Mouse (Mus musculus) spleen, postnatal 36 days (tissue): ENCODE data around the gene Ankrd36.
"Not testable (repeated sequence)": the region's sequence is repeated elsewhere in the genome, so short reads cannot be mapped to it uniquely, and the experiment has no call there.

Experiments
- DNase-seq, 2 experiments: peaks; one replicate each; pipeline ENCODE4 v3.0.0; 2022; ENCODE audit warnings: low spot score in 2 of 2, mixed read lengths in 1 of 2

Gene Ankrd36

GRCm38 (mm10) chr11:5569474-5569873, at the start of gene Ankrd36:
Gene Ankrd36, plus strand, starts transcription at chr11:5569684.
- DNase-seq: no peak

GRCm38 (mm10) chr11:5520412-5521265, 48.8 kb upstream of the Ankrd36 start, which contains the start of gene Xbp1:
Gene Xbp1, plus strand, starts transcription at chr11:5520659.
- peak; percentile 95 to 97 for DNase-seq

- DNase-seq: peak; percentile 28 to 35
Measured at GRCm38 (mm10) chr11:5521266-5521515, 48.3 kb upstream of the Ankrd36 start.

DNA sequence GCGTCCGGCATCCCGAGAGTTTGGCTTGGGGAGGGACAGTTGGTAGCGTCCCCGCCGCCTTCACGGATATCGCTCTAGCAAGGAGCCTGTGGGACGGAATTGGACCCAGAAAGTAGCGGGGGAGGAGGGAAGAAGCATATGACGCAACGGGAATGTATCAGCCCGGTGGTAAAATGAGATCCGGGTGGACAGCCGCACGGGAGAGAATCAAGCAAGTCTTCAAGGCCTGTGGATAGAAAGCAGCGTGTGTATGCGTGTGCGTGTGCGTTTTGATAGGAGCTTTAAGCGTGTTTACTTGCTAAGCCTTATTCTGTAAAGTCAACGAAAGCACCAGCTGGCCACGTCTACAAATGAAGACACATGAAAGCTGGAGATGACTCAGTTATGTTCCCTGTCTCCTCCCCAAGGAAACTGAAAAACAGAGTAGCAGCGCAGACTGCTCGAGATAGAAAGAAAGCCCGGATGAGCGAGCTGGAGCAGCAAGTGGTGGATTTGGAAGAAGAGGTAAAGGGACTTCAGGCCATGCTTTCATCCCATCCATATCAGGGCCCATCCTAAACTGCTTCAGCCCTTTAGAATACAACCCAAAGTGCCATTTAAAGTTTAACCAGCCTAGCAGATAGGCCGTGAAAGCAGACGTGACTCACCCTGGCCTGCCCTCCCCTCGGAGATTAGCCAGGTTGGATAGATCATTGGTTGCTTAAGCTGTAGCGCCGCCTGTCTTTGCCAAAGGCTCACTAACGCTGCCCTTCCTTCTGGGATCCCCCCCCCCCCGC, 47.8 kb upstream of the Ankrd36 start:
- DNase-seq: peak; percentile 68 to 74

DNA sequence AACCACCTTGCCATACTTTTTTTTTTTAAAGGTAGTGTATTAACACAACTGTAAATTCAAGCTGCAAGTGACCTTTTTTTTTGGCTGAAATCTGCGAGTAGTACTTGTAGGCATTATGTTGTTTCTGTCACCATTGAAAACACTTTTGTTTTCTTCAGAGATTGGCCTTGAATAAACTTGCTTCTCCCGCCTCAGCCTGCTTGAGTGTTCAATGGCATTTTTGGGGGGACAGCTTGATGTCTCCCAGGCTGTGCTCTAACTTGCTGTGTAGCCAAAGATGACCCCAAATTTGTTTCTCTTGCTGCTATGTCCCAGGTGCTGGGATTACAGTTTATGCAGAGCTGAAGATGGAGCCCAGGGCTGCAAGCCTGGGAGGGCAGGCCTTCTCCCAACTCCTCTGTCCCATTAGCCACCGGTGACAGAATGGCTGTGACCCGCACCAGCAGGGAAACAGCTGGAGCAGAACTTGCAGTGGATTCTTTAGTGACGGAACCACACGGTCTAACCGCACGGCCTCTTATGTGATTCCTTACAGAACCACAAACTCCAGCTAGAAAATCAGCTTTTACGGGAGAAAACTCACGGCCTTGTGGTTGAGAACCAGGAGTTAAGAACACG, 46.6 kb upstream of the Ankrd36 start:
- no peak for DNase-seq

DNA sequence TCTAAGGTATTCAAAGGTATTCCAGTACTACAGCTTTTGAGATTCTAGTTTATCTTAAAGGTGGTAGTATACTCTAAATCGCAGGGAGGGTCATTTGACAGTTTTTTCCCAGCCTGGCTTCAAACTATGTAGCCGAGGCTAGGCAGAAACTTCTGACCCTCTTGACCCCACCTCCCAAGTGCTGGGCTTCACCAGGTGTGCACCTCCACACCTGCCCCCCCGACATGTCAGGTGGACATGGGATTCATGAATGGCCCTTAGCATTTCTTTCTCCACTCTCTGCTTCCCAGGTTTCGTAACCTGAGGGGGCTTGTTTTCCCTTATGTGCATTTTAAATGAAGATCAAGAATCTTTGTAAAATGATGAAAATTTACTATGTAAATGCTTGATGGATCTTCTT, 44.1 kb upstream of the Ankrd36 start:
- no peak for DNase-seq

DNA sequence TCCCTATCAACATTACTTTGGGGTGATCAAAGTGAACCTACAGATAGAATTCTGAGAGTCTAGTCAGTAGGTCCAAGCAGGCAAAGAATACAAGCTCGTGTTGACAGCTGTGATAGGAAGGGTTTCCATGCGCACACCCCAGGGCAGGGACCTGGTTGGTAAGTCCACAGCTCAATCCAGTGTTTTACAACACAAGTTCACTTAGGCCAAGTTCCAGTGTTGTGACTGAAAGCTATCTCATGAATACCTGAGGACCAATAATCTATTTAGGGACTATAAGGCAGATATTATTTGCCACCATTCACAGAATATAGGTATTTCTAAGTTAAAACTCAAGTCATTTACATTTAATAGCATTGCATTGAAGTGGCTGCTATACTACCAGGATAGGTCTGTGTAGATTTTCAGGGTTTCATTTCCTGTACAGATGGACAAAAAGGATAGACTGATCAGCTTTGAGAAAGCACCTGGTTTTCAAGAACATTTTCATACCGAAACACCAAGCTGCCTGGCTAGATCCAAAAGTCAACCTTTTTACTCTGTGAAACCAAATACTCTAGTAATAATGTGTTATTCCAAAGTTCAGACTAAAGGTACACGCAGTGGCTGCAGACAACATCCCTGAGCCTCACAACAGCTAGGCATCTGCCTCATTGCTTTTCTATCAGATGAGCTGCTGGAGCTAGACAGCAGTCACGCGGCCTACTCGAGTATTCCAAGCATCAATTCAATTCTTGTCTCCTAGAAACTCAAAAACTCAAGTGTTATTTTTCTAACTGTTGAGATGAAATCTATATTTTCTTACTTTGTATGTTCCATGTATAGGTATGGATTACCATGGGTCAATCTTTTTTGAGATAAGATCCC, 42.7 kb upstream of the Ankrd36 start:
- DNase-seq: no peak

DNA sequence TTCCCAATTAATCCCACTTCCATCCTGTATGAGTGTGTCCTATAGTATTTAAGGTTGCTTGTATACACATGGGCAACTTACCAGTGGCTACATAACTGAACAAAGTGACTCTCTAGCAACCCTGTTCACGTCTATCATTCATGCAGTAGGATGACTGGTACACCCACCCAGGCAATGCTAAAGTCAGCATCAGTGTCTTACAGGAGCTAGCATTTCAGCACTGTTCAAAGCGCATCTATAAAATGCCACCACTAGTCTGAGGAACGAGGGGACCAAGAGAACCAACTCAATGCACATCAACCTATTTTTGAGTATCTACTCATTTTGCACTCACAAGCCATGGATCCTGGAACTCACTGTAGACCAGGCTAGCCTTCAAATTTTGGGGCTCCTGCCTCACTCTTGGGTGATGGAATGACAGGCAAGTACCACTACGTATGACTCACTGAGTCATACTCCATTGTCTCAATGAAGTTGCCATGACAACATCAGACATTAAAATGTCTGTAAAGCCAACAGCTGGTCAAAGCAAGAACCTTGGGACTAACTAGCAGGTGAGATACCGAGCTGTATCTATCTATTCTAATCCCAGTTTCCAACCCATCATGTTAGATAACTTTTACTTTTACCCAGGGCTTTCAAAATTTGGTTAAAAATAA, 41.5 kb upstream of the Ankrd36 start:
- DNase-seq: no peak

GRCm38 (mm10) chr11:5528841-5529240, 40.6 kb upstream of the Ankrd36 start:
- DNase-seq: no peak

GRCm38 (mm10) chr11:5530172-5530571, 39.3 kb upstream of the Ankrd36 start:
- DNase-seq: no peak

DNA sequence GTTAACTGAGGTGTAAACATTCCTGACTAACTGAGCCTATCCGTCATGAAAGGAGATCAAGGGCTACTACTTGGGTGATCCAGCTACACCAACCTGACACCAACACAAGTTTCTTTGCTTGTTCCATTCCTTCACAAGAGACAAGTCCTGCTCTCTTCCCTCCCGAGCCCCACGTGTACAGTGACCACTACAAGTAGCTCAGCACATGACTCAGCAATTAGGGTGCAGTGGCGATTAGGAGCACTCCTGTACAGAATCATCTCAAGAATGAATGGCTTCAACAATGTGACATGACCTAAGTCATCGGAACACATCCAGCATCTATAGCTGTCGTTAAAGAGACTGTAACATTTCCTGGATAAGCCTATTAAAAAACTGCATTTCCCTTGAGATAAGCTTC, 38.8 kb upstream of the Ankrd36 start:
- DNase-seq: no peak

- no peak for DNase-seq
Measured at GRCm38 (mm10) chr11:5533108-5533507, 36.4 kb upstream of the Ankrd36 start.

- not testable (repeated sequence) for DNase-seq
Measured at GRCm38 (mm10) chr11:5537454-5537853, 32.0 kb upstream of the Ankrd36 start.

- no peak for DNase-seq
Measured at GRCm38 (mm10) chr11:5540331-5540730, 29.2 kb upstream of the Ankrd36 start.

- DNase-seq: no peak
Measured at GRCm38 (mm10) chr11:5541230-5541798, 28.2 kb upstream of the Ankrd36 start.

GRCm38 (mm10) chr11:5541799-5542481, 27.5 kb upstream of the Ankrd36 start, which contains the start of gene Ccdc117:
Gene Ccdc117, minus strand, starts transcription at chr11:5542187.
- DNase-seq: peak; percentile 94 to 95

- DNase-seq: no peak
Measured at GRCm38 (mm10) chr11:5542482-5543185, 26.9 kb upstream of the Ankrd36 start.

DNA sequence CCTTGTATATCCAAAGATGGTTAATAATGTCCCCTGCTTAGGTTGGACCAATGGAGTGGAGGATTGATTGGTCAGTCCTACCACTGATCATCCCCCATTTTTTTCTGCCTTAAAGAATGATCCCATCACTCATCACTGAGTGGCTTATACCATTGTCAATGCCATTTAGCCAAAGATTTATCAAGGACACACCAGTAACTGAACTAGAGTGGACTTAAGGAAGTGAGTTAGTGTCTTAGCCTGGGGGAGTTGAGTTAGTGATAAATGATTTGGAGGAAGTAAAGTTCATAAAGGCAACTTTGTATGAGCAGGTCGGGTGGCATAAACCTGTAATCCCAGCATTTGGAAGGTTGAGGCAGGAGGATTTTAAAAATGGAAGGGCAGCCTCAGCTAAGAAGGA, 26.2 kb upstream of the Ankrd36 start:
- no peak for DNase-seq

- DNase-seq: not testable (repeated sequence)
Measured at GRCm38 (mm10) chr11:5544709-5545108, 24.8 kb upstream of the Ankrd36 start.
